Mouse (Mus musculus): ENCODE data around the gene Ankrd34a.

Ankrd34a gene

DNA sequence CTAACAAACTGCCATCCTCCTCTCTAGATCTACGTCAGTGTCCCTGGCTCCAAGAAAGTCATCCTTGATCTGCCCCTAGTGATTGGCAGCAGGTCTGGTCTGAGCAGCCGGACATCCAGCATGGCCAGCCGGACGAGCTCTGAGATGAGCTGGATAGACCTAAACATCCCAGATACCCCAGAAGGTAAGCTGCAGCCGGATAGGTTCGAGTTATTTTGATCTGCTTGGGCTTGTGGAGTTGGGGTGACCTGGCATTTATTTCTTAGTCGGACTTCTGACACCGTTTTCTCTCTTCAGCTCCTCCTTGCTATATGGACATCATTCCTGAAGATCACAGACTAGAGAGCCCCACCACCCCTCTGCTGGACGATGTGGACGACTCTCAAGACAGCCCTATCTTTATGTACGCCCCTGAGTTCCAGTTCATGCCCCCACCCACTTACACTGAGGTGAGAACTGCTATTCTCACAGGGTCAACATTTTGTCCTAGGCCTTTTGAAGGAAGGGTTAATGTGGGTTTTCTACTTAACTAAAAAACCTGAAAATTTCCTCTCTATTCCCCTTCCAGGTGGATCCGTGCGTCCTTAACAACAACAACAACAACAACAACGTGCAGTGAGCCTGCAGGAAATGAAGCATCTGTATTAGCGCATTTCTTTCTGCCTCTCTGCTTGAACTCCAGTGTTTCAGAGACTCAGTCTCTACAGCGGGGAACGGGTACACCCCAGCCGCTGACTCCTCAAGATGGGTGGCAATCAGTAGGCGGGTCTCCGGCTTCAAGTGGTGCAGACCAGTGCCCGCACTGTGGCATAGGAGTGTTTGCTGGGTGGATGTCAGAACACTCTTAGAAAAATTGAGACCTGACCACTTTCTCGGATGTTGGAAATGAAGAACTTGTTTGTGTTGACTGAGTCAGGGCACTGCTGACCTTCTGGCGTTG lies 36.3 kb upstream of the Ankrd34a start:
- Histone ChIP-seq H3K4me3 (replicated peaks; ENCODE audit: low read length) (peak overlapping the region; percentile 93), H3K9me3 (ENCODE audit: low read length) (no peaks in the 10 kb centered on the region), H3K27me3 (ENCODE audit: insufficient read depth, low read length) (no peaks in the 10 kb centered on the region), H3K36me3 (ENCODE audit: insufficient read depth, low read length) (peaks cover 35% of the 10 kb centered on the region), H3K4me1 (replicated peaks; ENCODE audit: low read depth, low read length) (peaks cover 75% of the 10 kb centered on the region)
- TF ChIP-seq CTCF (conservative IDR thresholded peaks at IDR 0.05; ENCODE audit: low read length) (no peak), NANOG (IDR thresholded peaks at IDR 0.05; ENCODE audit: borderline replicate concordance, low read length) (no peak), POU5F1 (IDR thresholded peaks at IDR 0.05; ENCODE audit: borderline replicate concordance, low read length) (no peak)

DNA sequence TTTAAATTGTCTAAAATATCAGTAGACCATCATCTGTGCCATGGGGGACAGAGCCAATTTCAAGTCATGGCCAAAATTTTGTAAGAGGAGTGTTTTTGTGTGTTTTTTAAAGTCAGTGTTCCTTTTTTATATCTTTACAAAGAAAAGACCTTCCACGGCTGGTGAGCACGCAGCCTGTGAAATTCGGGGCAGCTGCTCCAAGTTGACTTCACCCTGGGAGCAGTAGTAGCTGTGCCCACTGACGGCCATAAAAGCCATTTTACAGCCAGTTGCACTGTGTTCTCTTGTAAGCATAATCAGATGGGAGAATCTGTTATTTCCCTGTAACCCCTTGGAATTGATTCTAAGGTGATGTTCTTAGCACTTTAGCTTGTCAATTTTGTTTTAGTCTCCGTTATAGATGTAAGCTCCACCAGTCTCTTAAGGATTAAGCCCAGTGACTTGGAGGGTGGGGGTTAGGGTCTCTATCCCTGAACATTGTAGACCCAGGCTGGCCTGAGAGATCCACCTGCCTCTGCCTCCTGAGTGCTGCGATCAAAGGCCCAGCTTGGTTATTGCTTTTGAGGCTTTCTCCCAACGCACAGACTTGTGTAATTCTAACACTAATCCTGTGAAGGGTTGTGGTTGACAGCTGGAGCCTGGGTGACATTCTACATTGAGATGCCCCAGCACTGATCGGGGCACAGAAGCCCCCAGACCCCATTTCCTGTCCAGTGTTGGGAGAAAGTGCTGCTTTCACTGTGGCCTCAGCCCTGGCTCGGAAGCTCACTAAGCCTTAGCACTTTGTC lies 35.4 kb upstream of the Ankrd34a start:
- H3K27me3 ChIP-seq (ENCODE audit: insufficient read depth, low read length), result no peaks in the 10 kb centered on the region
- H3K4me3 ChIP-seq (replicated peaks; ENCODE audit: low read length), result peak overlapping the region; percentile 93
- H3K36me3 ChIP-seq (ENCODE audit: insufficient read depth, low read length), result peaks cover 35% of the 10 kb centered on the region
- H3K9me3 ChIP-seq (ENCODE audit: low read length), result no peaks in the 10 kb centered on the region
- TF ChIP-seq CTCF (conservative IDR thresholded peaks at IDR 0.05; ENCODE audit: low read length), result no peak
- no peak for TF ChIP-seq NANOG (IDR thresholded peaks at IDR 0.05; ENCODE audit: borderline replicate concordance, low read length)
- TF ChIP-seq POU5F1 (IDR thresholded peaks at IDR 0.05; ENCODE audit: borderline replicate concordance, low read length), result no peak
- peaks cover 75% of the 10 kb centered on the region for H3K4me1 ChIP-seq (replicated peaks; ENCODE audit: low read depth, low read length)

GRCm38 (mm10) chr3:96561946-96562681 lies 34.3 kb upstream of the Ankrd34a start:
- TF ChIP-seq NANOG (IDR thresholded peaks at IDR 0.05; ENCODE audit: borderline replicate concordance, low read length) (no peak), POU5F1 (IDR thresholded peaks at IDR 0.05; ENCODE audit: borderline replicate concordance, low read length) (no peak), CTCF (conservative IDR thresholded peaks at IDR 0.05; ENCODE audit: low read length) (no peak)
- peak overlapping the region; percentile 93 for H3K4me3 ChIP-seq (replicated peaks; ENCODE audit: low read length)
- no peaks in the 10 kb centered on the region for H3K9me3 ChIP-seq (ENCODE audit: low read length)
- no peaks in the 10 kb centered on the region for H3K27me3 ChIP-seq (ENCODE audit: insufficient read depth, low read length)
- peaks cover 35% of the 10 kb centered on the region for H3K36me3 ChIP-seq (ENCODE audit: insufficient read depth, low read length)
- H3K4me1 ChIP-seq (replicated peaks; ENCODE audit: low read depth, low read length), result peaks cover 76% of the 10 kb centered on the region

DNA sequence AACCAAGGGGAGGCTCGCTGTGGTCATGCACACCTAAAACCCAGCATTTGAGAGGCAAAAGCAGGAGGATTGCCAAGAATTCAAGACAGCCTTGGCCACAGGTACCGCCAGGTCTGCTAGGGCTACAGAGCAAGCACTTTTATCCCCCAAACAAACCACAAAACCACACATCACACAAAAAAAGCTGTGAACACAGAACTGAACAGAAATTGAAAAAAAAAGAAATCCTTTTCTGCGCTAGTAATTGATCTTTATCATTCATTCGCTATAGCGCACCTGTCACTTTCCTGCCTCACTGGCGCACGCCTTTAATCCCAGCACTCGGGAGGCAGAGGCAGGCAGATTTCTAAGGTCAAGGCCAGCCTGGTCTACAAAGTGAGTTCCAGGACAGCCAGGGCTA lies 33.2 kb upstream of the Ankrd34a start:
- TF ChIP-seq POU5F1 (IDR thresholded peaks at IDR 0.05; ENCODE audit: borderline replicate concordance, low read length), result no peak
- TF ChIP-seq CTCF (conservative IDR thresholded peaks at IDR 0.05; ENCODE audit: low read length), result no peak
- TF ChIP-seq NANOG (IDR thresholded peaks at IDR 0.05; ENCODE audit: borderline replicate concordance, low read length), result no peak
- Histone ChIP-seq H3K9me3 (ENCODE audit: low read length) (no peaks in the 10 kb centered on the region), H3K4me1 (replicated peaks; ENCODE audit: low read depth, low read length) (peaks cover 88% of the 10 kb centered on the region), H3K27me3 (ENCODE audit: insufficient read depth, low read length) (no peaks in the 10 kb centered on the region), H3K4me3 (replicated peaks; ENCODE audit: low read length) (0 out of 2 replicates have a peak overlapping the region, but pooled peaks have one; percentile 32), H3K36me3 (ENCODE audit: insufficient read depth, low read length) (peaks cover 35% of the 10 kb centered on the region)

- no peaks in the 10 kb centered on the region for H3K9me3 ChIP-seq (ENCODE audit: low read length)
- peaks cover 29% of the 10 kb centered on the region for H3K36me3 ChIP-seq (ENCODE audit: insufficient read depth, low read length)
- H3K4me3 ChIP-seq (replicated peaks; ENCODE audit: low read length), result peak overlapping the region; percentile 32
- no peaks in the 10 kb centered on the region for H3K27me3 ChIP-seq (ENCODE audit: insufficient read depth, low read length)
- no peak for TF ChIP-seq POU5F1 (IDR thresholded peaks at IDR 0.05; ENCODE audit: borderline replicate concordance, low read length)
- TF ChIP-seq NANOG (IDR thresholded peaks at IDR 0.05; ENCODE audit: borderline replicate concordance, low read length), result 0 out of 2 replicates have a peak, but pooled peaks have one; percentile 9
- H3K4me1 ChIP-seq (replicated peaks; ENCODE audit: low read depth, low read length), result peaks cover 96% of the 10 kb centered on the region
These were observed 32.4 kb upstream of the Ankrd34a start for GRCm38 (mm10) chr3:96563911-96564632.

GRCm38 (mm10) chr3:96564633-96565032 lies 31.8 kb upstream of the Ankrd34a start:
- Histone ChIP-seq H3K36me3 (ENCODE audit: insufficient read depth, low read length) (peaks cover 24% of the 10 kb centered on the region), H3K4me1 (replicated peaks; ENCODE audit: low read depth, low read length) (peaks cover 99% of the 10 kb centered on the region), H3K9me3 (ENCODE audit: low read length) (no peaks in the 10 kb centered on the region), H3K27me3 (ENCODE audit: insufficient read depth, low read length) (no peaks in the 10 kb centered on the region), H3K4me3 (replicated peaks; ENCODE audit: low read length) (peak overlapping the region; percentile 32)
- TF ChIP-seq NANOG (IDR thresholded peaks at IDR 0.05; ENCODE audit: borderline replicate concordance, low read length) (no peak), POU5F1 (IDR thresholded peaks at IDR 0.05; ENCODE audit: borderline replicate concordance, low read length) (no peak), CTCF (conservative IDR thresholded peaks at IDR 0.05; ENCODE audit: low read length) (no peak)

- Histone ChIP-seq H3K9me3 (ENCODE audit: low read length) (no peaks in the 10 kb centered on the region), H3K36me3 (ENCODE audit: insufficient read depth, low read length) (peaks cover 19% of the 10 kb centered on the region), H3K4me3 (replicated peaks; ENCODE audit: low read length) (peak overlapping the region; percentile 14; the same call in 1 of the 2 replicates), H3K4me1 (replicated peaks; ENCODE audit: low read depth, low read length) (peaks cover 99% of the 10 kb centered on the region), H3K27me3 (ENCODE audit: insufficient read depth, low read length) (no peaks in the 10 kb centered on the region)
- TF ChIP-seq NANOG (IDR thresholded peaks at IDR 0.05; ENCODE audit: borderline replicate concordance, low read length), result no peak
- TF ChIP-seq CTCF (conservative IDR thresholded peaks at IDR 0.05; ENCODE audit: low read length), result no peak
- TF ChIP-seq POU5F1 (IDR thresholded peaks at IDR 0.05; ENCODE audit: borderline replicate concordance, low read length), result no peak
These were observed 31.3 kb upstream of the Ankrd34a start for GRCm38 (mm10) chr3:96565105-96565504.

Measured in E14TG2a.4 (cell line).